Mouse (Mus musculus) bone marrow, adult 2 months (tissue): ENCODE measurements around the gene Trim61. TPM values are rescaled to one million over a fixed set of nuclear protein-coding genes. Genes with fewer than 3 reads are reported as not detected.

Experiments
- H3K27ac ChIP-seq: fragments of 200-500 bp; 2 replicates; pipeline ENCODE4 v1.5.1; 2012; ENCODE audit warnings: low read depth, mild to moderate bottlenecking, control low read depth, inconsistent platforms, low read length; ENCODE audit not compliant: control insufficient read depth, poor library complexity, insufficient read depth
- H3K4me1 ChIP-seq: fragments of 200-500 bp; 2 replicates; pipeline ENCODE4 v1.6.1; 2011; ENCODE audit warnings: low read length; ENCODE audit not compliant: control insufficient read depth, insufficient read depth
- H3K4me3 ChIP-seq: fragments of 200-500 bp; replicated peaks from 2 replicates; pipeline ENCODE3; 2011; ENCODE audit warnings: mild to moderate bottlenecking, low read depth, low read length, control low read depth; ENCODE audit not compliant: control insufficient read depth
- CTCF ChIP-seq: fragments of 200-500 bp; IDR thresholded peaks from 2 replicates; pipeline ENCODE4 v1.5.1; 2011; ENCODE audit warnings: low read length, control low read depth; ENCODE audit not compliant: control insufficient read depth, insufficient read depth
- POLR2A ChIP-seq: fragments of 200-500 bp; IDR thresholded peaks from 2 replicates; pipeline ENCODE4 v1.6.1; 2011; ENCODE audit warnings: low read depth, mild to moderate bottlenecking, control low read depth, low read length, borderline replicate concordance; ENCODE audit not compliant: control insufficient read depth
- WGBS: fragments of 180-500 bp; shearing (Covaris S2); methylation state at CpG from one replicate; pipeline ENCODE4 v1.1.7; 2018; 5-methylcytosine and 5-hydroxymethylcytosine counted together
- polyA plus RNA-seq: library from polyadenylated mRNA; stranded (reverse); fragments of >200 nt; gene quantifications from 2 replicates; pipeline ENCODE4 v1.2.4, GENCODE M21; 2011; ENCODE audit warnings: low replicate concordance; ENCODE audit not compliant: missing spikeins, insufficient read depth, insufficient read length

The Trim61 gene
- polyA plus RNA-seq, 1 experiment, result not detected

DNA sequence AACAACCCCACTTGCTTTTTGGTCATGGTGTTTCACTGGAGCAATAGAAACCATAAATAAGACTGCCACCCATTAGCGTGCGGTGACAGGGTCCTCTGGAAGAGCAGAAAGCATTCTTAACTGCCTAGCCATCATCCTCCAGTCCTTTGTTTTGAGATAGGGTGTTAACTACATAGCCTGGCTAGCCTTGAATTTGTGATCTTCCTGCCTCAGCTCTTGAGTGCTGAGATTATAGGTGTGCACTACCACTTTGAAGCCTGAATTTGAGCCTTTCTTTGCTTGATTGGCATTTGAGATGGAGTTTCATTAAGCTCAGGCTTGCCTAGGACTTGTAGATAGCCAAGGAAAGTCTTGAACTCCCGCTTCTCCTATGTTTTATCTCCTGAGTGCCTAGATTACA is 35.2 kb upstream of the Trim61 start:
- Histone ChIP-seq H3K4me1 (no peaks in the 10 kb centered on the region), H3K27ac (no peak overlapping the region), H3K4me3 (no peak overlapping the region)
- WGBS, result 77% methylated on average over 3 of the region's 3 CpGs
- TF ChIP-seq POLR2A (no peak), CTCF (no peak)

DNA sequence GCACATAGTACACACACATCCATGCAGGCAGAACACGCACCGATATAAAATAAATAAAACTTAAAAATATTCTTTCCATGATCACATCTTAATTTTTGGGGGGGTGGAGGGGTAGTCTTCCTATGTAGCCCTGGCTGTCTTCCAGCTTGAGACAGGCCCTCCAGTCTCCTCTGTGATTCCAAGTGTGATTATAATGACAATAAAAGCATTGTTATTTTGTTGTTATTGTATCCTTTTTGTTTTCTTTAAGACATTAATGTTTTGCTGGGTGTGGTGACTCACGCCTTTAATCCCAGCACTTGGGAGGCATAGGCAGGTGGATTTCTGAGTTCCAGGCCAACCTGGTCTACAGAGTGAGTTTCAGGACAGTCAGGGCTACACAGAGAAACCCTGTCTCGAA is 29.5 kb upstream of the Trim61 start:
- no peak overlapping the region for H3K27ac ChIP-seq
- WGBS, result 74% methylated on average over 4 of the region's 4 CpGs
- H3K4me1 ChIP-seq, result no peaks in the 10 kb centered on the region
- no peak overlapping the region for H3K4me3 ChIP-seq
- TF ChIP-seq POLR2A (no peak), CTCF (no peak)

DNA sequence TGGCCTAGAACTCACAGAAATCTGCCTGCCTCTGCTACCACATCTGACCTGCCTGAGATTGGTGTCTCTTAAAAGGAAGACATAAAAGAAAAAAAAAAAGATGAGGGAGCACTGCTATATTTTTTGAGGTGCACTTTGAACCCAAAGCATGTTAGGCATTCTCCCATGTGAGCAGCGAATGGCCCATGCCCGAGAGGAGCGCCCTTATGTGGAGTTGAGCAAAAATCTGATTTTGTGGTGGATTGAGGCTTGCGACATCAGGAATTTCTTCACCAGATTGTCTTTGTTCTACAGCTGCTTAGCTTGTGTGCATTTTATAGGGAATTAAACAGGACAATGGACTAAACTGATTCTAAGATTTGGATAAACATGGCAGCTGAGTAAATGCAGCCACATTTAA is 28.9 kb upstream of the Trim61 start:
- H3K4me1 ChIP-seq, result no peaks in the 10 kb centered on the region
- H3K4me3 ChIP-seq, result no peak overlapping the region
- TF ChIP-seq POLR2A (no peak), CTCF (no peak)
- no peak overlapping the region for H3K27ac ChIP-seq
- WGBS, result 81% methylated on average over 4 of the region's 4 CpGs

DNA sequence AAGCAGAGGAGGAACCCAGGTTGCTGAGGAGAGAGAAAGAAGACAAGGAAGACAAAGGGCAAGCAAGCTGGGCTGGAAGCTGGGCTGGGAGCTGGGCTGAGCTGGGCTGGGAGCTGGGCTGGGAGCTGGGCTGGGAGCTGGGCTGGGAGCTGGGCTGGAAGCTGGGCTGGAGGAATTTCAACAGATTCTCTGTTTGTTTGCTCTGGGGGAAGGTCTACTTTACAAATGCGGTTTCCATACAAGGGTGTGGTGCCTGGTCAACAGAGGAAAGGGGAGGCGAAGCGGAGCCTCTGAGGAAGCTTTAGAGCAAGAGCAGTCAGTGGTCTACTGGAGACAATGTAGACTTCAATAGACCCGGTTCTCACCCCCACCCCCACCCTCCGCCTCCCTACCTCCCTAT is 28.2 kb upstream of the Trim61 start:
- WGBS, result 63% methylated on average over 5 of the region's 5 CpGs
- H3K27ac ChIP-seq, result no peak overlapping the region
- TF ChIP-seq CTCF, result no peak
- no peak for TF ChIP-seq POLR2A
- H3K4me1 ChIP-seq, result no peaks in the 10 kb centered on the region
- no peak overlapping the region for H3K4me3 ChIP-seq

DNA sequence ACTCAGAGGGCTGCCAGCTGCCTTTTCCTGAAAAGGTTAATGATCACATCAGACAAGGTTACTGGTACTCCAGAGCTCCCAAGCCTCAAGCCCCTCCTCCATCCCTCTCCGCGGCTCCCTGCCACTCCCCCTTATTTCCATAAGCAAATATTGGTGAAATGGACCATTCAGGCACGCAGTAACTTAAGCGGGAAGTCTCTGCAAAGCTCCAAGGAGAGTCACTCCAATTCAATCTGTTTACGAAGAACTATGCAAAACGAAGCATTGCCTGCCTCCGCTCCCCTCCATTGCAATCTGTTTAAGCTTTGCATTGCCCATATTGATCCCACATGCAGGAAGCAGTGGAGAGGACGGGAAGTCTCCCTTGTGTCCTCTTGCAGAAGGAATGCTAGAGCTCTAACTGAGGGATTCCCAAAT is 18.8 kb upstream of the Trim61 start, which contains the start of gene Apela:
Gene Apela (minus strand): TSS at position 220 of the 417 bp plus-strand sequence.
- Histone ChIP-seq H3K27ac (no peak within 1 kb of the TSS), H3K4me3 (no peak within 1 kb of the TSS), H3K4me1 (no peaks in the 10 kb centered on the region)
- WGBS, result 7% methylated on average over 8 of the region's 8 CpGs
- TF ChIP-seq POLR2A (no peak), CTCF (no peak)

DNA sequence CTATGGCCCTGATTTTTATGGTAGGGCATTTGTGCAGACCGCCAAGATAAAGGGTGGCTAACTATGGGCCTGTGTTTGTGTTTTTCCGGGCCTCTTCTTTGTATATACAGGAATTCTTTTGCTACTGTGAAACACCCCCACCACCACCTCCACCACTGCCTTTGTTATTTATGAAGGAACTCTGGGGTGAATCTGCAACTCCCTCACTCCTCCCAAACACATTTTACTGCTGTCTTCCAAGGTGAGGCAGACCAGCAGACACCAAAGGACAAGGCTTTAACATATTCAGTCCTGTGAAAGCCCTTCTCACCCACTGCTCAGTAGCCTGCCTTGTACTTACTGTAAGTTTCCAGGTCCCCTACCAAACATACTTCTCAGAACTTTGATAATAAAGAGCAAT is 15.8 kb upstream of the Trim61 start:
- TF ChIP-seq CTCF (no peak), POLR2A (no peak)
- H3K4me1 ChIP-seq, result no peaks in the 10 kb centered on the region
- no peak overlapping the region for H3K27ac ChIP-seq
- no peak overlapping the region for H3K4me3 ChIP-seq
- 69% methylated on average over 2 of the region's 2 CpGs for WGBS

DNA sequence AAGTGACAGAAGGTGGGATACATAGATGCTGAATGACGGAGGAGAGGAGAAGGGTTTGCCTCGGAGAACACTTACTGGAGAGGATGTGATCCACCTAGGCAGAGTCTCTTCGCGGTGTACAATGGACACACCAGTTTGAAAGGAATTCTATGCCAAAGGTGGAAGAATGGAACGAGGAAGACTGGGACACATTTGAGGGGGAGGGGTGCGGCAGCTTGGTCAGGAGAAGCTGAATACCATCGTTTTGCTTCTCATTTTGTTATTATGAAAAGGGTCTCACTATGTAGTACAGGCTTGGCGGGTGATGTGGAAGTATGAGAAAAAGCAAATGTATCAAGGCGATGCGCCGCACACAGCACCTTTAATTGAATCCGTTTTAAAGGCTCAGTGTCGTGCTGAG is 14.7 kb upstream of the Trim61 start:
- Histone ChIP-seq H3K4me3 (no peak overlapping the region), H3K4me1 (no peaks in the 10 kb centered on the region), H3K27ac (no peak overlapping the region)
- TF ChIP-seq CTCF, result no peak
- TF ChIP-seq POLR2A, result no peak
- WGBS, result 82% methylated on average over 13 of the region's 13 CpGs

GRCm38 (mm10) chr8:65032107-65032506 is 13.8 kb upstream of the Trim61 start:
- 86% methylated on average over 1 of the region's 1 CpGs for WGBS
- Histone ChIP-seq H3K4me3 (no peak overlapping the region), H3K4me1 (no peaks in the 10 kb centered on the region), H3K27ac (no peak overlapping the region)
- TF ChIP-seq CTCF, result no peak
- no peak for TF ChIP-seq POLR2A
